Mouse (Mus musculus): ENCODE results near the gene Gns.

DNA sequence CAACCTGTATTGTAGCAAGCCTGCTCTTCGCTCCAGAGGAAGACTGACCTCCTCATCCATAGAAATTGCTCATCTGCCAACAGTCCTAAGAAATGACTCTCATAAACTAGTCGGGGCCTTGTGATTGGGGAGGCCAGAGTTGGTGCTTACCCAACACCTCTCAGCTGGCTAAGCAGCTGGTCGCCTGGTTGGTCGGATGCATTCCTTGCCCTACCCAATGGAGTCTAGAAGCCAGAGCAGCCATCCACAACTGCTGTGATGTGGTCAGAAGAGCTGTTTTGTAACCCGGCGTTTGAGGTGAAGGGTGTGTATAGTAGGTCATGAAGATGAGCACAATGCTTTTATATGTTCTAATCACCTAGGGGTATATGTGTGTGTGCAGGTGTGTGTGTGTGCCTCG is 33.7 kb downstream of the Gns start:
- TF ChIP-seq GATA1 (IDR thresholded peaks at IDR 0.05; ENCODE audit: borderline replicate concordance, low read length) = no peak
- TF ChIP-seq FLI1 (IDR thresholded peaks at IDR 0.05; ENCODE audit: low read length) = no peak

Measured in megakaryocyte, embryonic 14.5 days (primary cell).